Mouse (Mus musculus): Measurements from ENCODE around the gene Ppp2r5e.

DNA sequence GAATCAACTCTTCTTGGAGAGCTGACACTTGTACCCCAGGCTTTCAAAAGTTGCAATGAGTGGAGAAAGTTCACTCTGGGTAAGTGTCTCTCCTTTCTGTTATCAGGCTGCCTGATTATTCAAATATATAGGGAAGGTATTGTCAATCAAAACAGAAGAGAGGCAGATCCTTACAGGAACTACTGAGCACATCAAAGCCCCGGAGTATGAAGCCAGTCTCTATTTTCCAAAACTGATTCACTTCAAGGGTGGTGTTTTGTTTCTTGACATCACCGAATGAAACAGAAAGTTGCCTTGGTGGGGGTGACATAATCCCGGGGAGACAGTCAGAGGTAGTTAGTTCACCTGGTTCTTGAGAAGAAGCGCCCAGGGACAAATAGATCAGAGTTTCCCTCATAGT, 179.4 kb downstream of the Ppp2r5e start, which contains the start of gene Gphb5:
- TF ChIP-seq POLR2A (IDR thresholded peaks at IDR 0.05; ENCODE audit: low read depth, low read length): no peak
- no peak for TF ChIP-seq CTCF (conservative IDR thresholded peaks at IDR 0.05; ENCODE audit: insufficient read depth, insufficient read length, low read depth, low read length)

All from kidney, adult 2 months (tissue).